Mouse (Mus musculus) neutrophil, adult 65 days (primary cell): ENCODE results near the gene Pla2g15. TPM values are rescaled to one million over a fixed set of nuclear protein-coding genes. Genes with fewer than 3 reads are reported as not detected.

Source experiments
- total RNA-seq: library from RNA; stranded (reverse); gene quantifications from 2 replicates; pipeline ENCODE4 v1.2.4, GENCODE M21; 2023

Gene Pla2g15
- 10.0 and 11.7 TPM in 2 replicates for total RNA-seq

DNA sequence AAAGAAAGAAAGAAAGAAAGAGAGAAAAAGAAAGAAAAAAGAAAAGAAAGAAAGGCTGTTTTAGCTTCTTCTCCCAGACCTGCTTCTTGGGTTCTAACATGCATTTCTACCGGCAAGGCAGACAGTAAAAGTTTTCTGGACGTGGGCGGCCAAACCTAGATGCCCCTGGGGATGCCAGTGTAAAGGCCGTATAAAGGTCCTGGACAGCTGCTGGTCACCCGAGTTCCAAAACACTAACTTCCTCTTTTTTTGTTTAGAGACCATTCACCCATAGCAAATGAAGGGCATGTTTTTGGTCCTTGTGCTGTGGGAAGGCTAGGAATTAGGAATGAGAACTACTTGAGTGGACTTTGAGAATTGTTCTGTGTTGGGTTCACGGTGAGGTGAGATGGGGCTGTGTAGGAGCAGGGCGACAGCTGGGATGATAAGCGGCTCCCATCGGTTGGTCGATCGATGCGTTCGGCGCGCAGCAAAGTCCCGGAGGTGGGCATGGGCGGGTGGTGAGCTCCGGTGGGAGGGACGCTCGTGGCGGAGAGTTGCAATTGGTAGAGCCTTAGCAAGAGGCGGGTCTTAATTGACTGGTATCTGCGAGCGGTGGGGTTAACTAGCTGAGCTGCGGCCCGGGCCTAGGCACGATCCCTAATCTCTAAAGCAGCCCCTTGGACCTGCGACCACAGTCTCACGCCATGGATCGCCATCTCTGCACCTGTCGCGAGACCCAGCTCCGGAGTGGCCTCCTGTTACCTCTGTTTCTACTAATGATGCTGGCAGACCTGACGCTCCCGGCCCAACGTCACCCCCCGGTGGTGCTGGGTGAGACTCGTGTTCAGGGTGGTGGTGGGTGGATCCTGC lies at the start of gene Pla2g15:
TSS of gene Pla2g15 (plus strand) at position 599 of the 852 bp plus-strand sequence.

GRCm38 (mm10) chr8:106136156-106137130 lies 13.8 kb upstream of the Pla2g15 start, which contains the start of gene Esrp2:
TSS of gene Esrp2 (minus strand) at chr8:106136974.

DNA sequence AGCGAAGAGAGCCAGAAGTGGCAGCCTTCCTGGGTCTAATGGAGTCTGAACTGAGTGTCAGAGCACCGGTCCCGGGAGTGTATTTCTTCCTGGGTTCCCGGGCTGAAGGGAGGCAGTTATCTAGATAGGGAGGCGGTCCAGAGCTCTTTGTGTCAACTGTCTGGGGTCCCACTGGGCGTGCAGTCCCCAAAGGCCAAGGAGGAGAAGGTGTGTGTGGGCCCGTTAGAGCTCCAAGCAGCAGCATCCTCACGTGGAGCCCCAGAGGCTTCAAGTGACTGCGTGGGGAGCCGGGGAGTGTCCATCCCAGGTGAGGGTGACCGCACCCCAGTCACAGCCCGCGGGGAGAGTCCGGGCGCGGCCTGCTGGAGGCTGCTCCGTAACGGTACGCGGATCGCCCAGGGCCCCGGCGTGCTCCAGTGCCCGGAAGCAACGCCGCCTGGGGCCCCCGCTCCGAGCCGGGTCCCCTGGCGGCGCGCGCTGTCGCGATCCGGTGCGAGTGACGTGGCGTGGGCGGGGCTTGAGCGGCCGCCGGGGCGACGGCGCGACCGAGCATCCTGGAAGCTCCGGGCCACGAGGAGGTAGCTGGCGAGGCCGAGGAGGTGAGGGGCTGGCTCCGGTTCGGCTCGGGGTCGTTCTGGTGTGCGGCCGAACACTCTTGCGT lies 18.3 kb downstream of the Pla2g15 start, which contains the start of gene Slc7a6:
TSS of gene Slc7a6 (plus strand) at position 502 of the 661 bp plus-strand sequence.

GRCm38 (mm10) chr8:106210821-106211345 lies 60.7 kb downstream of the Pla2g15 start, which contains the start of the genes Slc7a6os and Prmt7:
TSS of gene Slc7a6os (minus strand) at chr8:106210935.
TSS of gene Prmt7 (plus strand) at chr8:106210936.

Other genes starting within 250 kb of the Pla2g15 start
- gene Pskh1, start 250.0 kb upstream of the Pla2g15 start, total RNA-seq: 8.1 and 8.8 TPM in 2 replicates
- gene Ctrl, start 216.5 kb upstream of the Pla2g15 start, total RNA-seq: not detected in 2 replicates
- 64.3 and 67.4 TPM in 2 replicates for gene Psmb10, start 212.0 kb upstream of the Pla2g15 start, total RNA-seq
- gene Lcat, start 207.0 kb upstream of the Pla2g15 start, total RNA-seq: not detected in 2 replicates
- 5.3 and 7.5 TPM in 2 replicates for gene Slc12a4, start 184.3 kb upstream of the Pla2g15 start, total RNA-seq
- not detected in 2 replicates for gene Dpep3, start 171.0 kb upstream of the Pla2g15 start, total RNA-seq
- gene Dus2, start 159.1 kb upstream of the Pla2g15 start, total RNA-seq: 2.4 and 2.8 TPM in 2 replicates
- not detected in 2 replicates for gene Dpep2nb, start 144.4 kb upstream of the Pla2g15 start, total RNA-seq
- 12.2 and 15.5 TPM in 2 replicates for gene Ddx28, start 138.5 kb upstream of the Pla2g15 start, total RNA-seq
- 47.1 and 48.2 TPM in 2 replicates for gene Nfatc3, start 91.6 kb upstream of the Pla2g15 start, total RNA-seq
- gene Esrp2, start 13.4 kb upstream of the Pla2g15 start, total RNA-seq: not detected in 2 replicates
- gene Slc7a6, start 18.5 kb downstream of the Pla2g15 start, total RNA-seq: 4.4 and 6.2 TPM in 2 replicates
- 26.2 and 37.8 TPM in 2 replicates for gene Slc7a6os, start 60.5 kb downstream of the Pla2g15 start, total RNA-seq
- 4.2 and 4.6 TPM in 2 replicates for gene Prmt7, start 60.5 kb downstream of the Pla2g15 start, total RNA-seq
- 0.41 and 0.44 TPM in 2 replicates for gene Smpd3, start 187.6 kb downstream of the Pla2g15 start, total RNA-seq